In the genomic region with DNA sequence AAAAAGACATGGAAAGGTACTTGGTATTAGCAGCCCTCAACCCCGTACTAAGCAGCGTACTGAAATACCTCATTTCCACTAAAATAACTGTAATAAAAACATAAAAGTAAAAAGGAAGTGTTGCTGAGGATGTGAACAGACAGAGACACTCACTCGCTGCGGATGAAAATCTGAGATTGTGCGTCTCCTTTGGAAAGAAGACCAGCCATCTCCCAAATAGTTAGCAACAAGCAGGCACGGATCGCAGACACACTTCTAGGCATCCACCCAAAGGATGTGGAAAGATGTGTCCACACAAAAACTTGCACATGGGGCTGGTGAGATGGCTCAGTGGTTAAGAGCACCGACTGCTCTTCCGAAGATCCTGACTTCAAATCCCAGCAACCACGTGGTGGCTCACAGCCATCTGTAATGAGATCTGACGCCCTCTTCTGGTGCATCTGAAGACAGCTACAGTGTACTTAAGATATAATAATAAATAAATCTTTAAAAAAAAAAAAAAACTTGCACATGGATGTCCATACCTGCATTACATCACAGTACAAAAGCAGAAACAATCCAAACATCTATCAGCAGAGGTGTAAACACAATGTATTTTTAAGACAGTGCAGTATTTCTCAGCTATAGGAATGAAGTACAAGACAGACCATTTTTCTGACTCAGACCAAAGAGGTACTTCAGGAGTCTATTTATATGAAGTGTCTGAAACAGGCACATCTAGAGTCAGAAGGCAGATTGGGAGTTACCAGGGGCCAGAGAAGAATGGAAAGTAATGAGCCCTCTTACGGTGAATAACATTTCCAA, we compare ENCODE assay signal across 19 mouse cellular contexts. TPM values are rescaled to one million over a fixed set of nuclear protein-coding genes. Genes with fewer than 3 reads are reported as not detected.
DNase-seq lines count a peak whose midpoint lies in the region; TF ChIP-seq lines count a peak whose summit lies in the region.
"Had no signal": no experiment of that assay in that cellular context is flagged by ENCODE, and none has a peak within 500 bp of the region (broad histone marks: within the 10 kb centered on the region; RNA-seq: fewer than 3 reads in every experiment).

No protein-coding gene starts in this region.

- no peak for DNase-seq in gastrocnemius, adult 2 months
- DNase-seq in gastrocnemius, adult 8-10 months (ENCODE audit: low spot score in 2 of 2), result no peak
- peak; percentile 2 for DNase-seq in layer of hippocampus, adult 9-11 months
- no peak for DNase-seq in layer of hippocampus, adult 18-20 months (ENCODE audit: low spot score in 2 of 2)
- peak; percentile 48 for DNase-seq in 3134 (ENCODE audit: extremely low read depth, insufficient read length, low spot score)
- peak; percentile 16 for DNase-seq in MN1 (ENCODE audit: low spot score)
- DNase-seq in ovary, postnatal 14 days (ENCODE audit: low spot score), result no peak
- DNase-seq: adrenal gland, adult 2 months; cerebellum, adult 11 months; gastrocnemius, postnatal 25 days; heart, postnatal 14 days; kidney, adult 8-10 months; kidney, postnatal 4 days; right cerebral cortex, postnatal 25 days; thymus, postnatal 36 days had no signal

- no peak overlapping the region for H3K27ac ChIP-seq in gastrocnemius, adult 2 months
- H3K27ac ChIP-seq: embryonic facial prominence, embryonic 12.5 days; hindbrain, embryonic 15.5 days; liver, embryonic 12.5 days; neural tube, embryonic 12.5 days had no signal

- H3K4me3 ChIP-seq in gastrocnemius, adult 2 months, result no peak overlapping the region
- H3K4me3 ChIP-seq: embryonic facial prominence, embryonic 12.5 days; hindbrain, embryonic 15.5 days; liver, embryonic 12.5 days; neural tube, embryonic 12.5 days had no signal

- peak; percentile 6; the same call in 1 of the 2 replicates for TF ChIP-seq CTCF in gastrocnemius, adult 2 months (IDR thresholded peaks at IDR 0.05)

- intact Hi-C loops in gastrocnemius, adult 2 months (cut with DNase I), result no loop called here

RNA-seq across cellular contexts. Expression of gene Scd2, which starts 16.1 kb away (rescaled TPM):
- 1 to 10 TPM; 7.4 to 9.1 TPM for total RNA-seq in gastrocnemius, adult 2 months (2021)
- 1 to 10 TPM; 3.7 to 7.8 (median 7.1) TPM for total RNA-seq in gastrocnemius, adult 8-10 months (2022)
- total RNA-seq in layer of hippocampus, adult 18-20 months (2021), result 100 to 1,000 TPM; 656 to 658 TPM

RNA-seq across cellular contexts. Expression of gene Scd4, which starts 23.3 kb away (rescaled TPM):
- under 1 TPM in 1 of 2 experiments, not detected in 1; 0.13 TPM for total RNA-seq in gastrocnemius, adult 2 months (2021)
- under 1 TPM in 1 of 4 experiments, not detected in 3; 0.13 TPM for total RNA-seq in gastrocnemius, adult 8-10 months (2022)
- total RNA-seq in layer of hippocampus, adult 18-20 months (2021), result 1 to 10 TPM; 2.2 to 2.4 TPM

Comparison
In these comparisons a context has a peak if more than half of its experiments do, and no peak if none do; other contexts are left out.
1. DNase-seq: peak in layer of hippocampus, adult 9-11 months (single experiment), 3134 (single experiment) and MN1 (single experiment); none in gastrocnemius, adult 2 months (single experiment), gastrocnemius, adult 8-10 months (0 of 2), layer of hippocampus, adult 18-20 months (0 of 2) and ovary, postnatal 14 days (single experiment).
2. RNA of gene Scd2, which starts 16.1 kb away (total RNA-seq): 656 to 658 TPM in layer of hippocampus, adult 18-20 months; 7.4 to 9.1 TPM in gastrocnemius, adult 2 months and 3.7 to 7.8 TPM in gastrocnemius, adult 8-10 months; every median in the first group is over 10 times any median in the second.